Mouse (Mus musculus) midbrain, embryonic 14.5 days (tissue): ENCODE data around the gene Pcnx3. TPM values are rescaled to one million over a fixed set of nuclear protein-coding genes. Genes with fewer than 3 reads are reported as not detected.
A peak's percentile ranks its signal among the peaks of the same experiment; 100 is the strongest.

Experiments
- ATAC-seq: fragments of 200-750 bp; cut with Nextera tagmentation; 2 replicates; pipeline ENCODE4 v1.8.0; 2017; ENCODE audit warnings: moderate number of reproducible peaks, moderate library complexity; ENCODE audit not compliant: low FRiP score, low TSS enrichment
- DNase-seq: peaks from one replicate; pipeline ENCODE4 v3.0.0-alpha.2; 2015
- H3K27ac ChIP-seq: fragments of 300-500 bp; sonication (generic); replicated peaks from 2 replicates; pipeline ENCODE4 v1.5.1; 2014; ENCODE audit warnings: mild to moderate bottlenecking, low read depth, low read length, moderate library complexity
- H3K27me3 ChIP-seq: fragments of 300-500 bp; sonication (generic); 2 replicates; pipeline ENCODE4 v1.6.1; 2014; ENCODE audit warnings: low read length, control low read depth, mixed read lengths; ENCODE audit not compliant: control insufficient read depth, insufficient read depth
- H3K36me3 ChIP-seq: fragments of 300-500 bp; sonication (generic); 2 replicates; pipeline ENCODE4 v1.6.1; 2014; ENCODE audit warnings: low read length, control low read depth; ENCODE audit not compliant: control insufficient read depth, insufficient read depth
- H3K4me1 ChIP-seq: fragments of 300-500 bp; sonication (generic); 2 replicates; pipeline ENCODE4 v1.6.1; 2014; ENCODE audit warnings: mild to moderate bottlenecking, antibody characterized with exemption, low read length, control low read depth; ENCODE audit not compliant: control insufficient read depth, insufficient read depth
- H3K4me2 ChIP-seq: fragments of 300-500 bp; sonication (generic); 2 replicates; pipeline ENCODE4 v1.6.1; 2014; ENCODE audit warnings: mild to moderate bottlenecking, low read length, moderate library complexity
- H3K4me3 ChIP-seq: fragments of 300-500 bp; sonication (generic); replicated peaks from 2 replicates; pipeline ENCODE4 v1.5.1; 2014; ENCODE audit warnings: low read depth, low read length
- H3K9ac ChIP-seq: fragments of 300-500 bp; sonication (generic); replicated peaks from 2 replicates; pipeline ENCODE4 v1.6.1; 2014; ENCODE audit warnings: mild to moderate bottlenecking, low read length, moderate library complexity
- H3K9me3 ChIP-seq: fragments of 300-500 bp; sonication (generic); 2 replicates; pipeline ENCODE4 v1.6.1; 2016; ENCODE audit warnings: low read length, control low read depth, mixed read lengths; ENCODE audit not compliant: control insufficient read depth
- WGBS: fragments of 180-500 bp; shearing (Covaris S2); extraction: QIAGEN DNeasy Blood & Tissue Kit; methylation state at CpG from one replicate; pipeline ENCODE4 v1.1.7; 2014; 5-methylcytosine and 5-hydroxymethylcytosine counted together
- polyA plus RNA-seq: library from polyadenylated mRNA; unstranded; fragments of >200 nt; fragmentation: Nextera tagmentation; extraction: Ambion mirVana; gene quantifications from 2 replicates; pipeline ENCODE4 v1.2.1, GENCODE M21; 2014

Gene Pcnx3
- polyA plus RNA-seq, 1 experiment from 2014 or later: 33.6 TPM

- Histone ChIP-seq H3K4me3 (peak overlapping the region; percentile 99), H3K36me3 (peaks cover 36% of the 10 kb centered on the region), H3K27ac (no peak overlapping the region), H3K9ac (peak overlapping the region; percentile 47), H3K27me3 (no peaks in the 10 kb centered on the region), H3K4me2 (peak overlapping the region; percentile 100), H3K4me1 (peaks cover 51% of the 10 kb centered on the region), H3K9me3 (no peaks in the 10 kb centered on the region)
- 88% methylated on average over 15 of the region's 15 CpGs for WGBS
- DNase-seq (no peak), ATAC-seq (no peak)
Measured at GRCm38 (mm10) chr19:5726961-5727578, 38.4 kb upstream of the Pcnx3 start.

GRCm38 (mm10) chr19:5725767-5726515 lies 37.2 kb upstream of the Pcnx3 start, which contains the start of gene Ehbp1l1:
Gene Ehbp1l1, minus strand, starts transcription at chr19:5726317.
- peaks cover 46% of the 10 kb centered on the region for H3K36me3 ChIP-seq
- no peaks in the 10 kb centered on the region for H3K9me3 ChIP-seq
- no peaks in the 10 kb centered on the region for H3K27me3 ChIP-seq
- H3K4me1 ChIP-seq: peaks cover 48% of the 10 kb centered on the region
- no peak within 1 kb of the TSS for H3K27ac ChIP-seq
- H3K9ac ChIP-seq: peak within 1 kb of the TSS; percentile 54
- WGBS: 13% methylated on average over 49 of the region's 49 CpGs
- DNase-seq: peak; percentile 47
- ATAC-seq: no peak
- H3K4me2 ChIP-seq: peak within 1 kb of the TSS; percentile 100
- H3K4me3 ChIP-seq: peak within 1 kb of the TSS; percentile 99

GRCm38 (mm10) chr19:5725029-5725707 lies 36.5 kb upstream of the Pcnx3 start:
- Histone ChIP-seq H3K27me3 (no peaks in the 10 kb centered on the region), H3K36me3 (peaks cover 54% of the 10 kb centered on the region), H3K4me3 (peak overlapping the region; percentile 99), H3K4me2 (peak overlapping the region; percentile 100), H3K27ac (no peak overlapping the region; the same call in 1 of the 2 replicates), H3K9me3 (no peaks in the 10 kb centered on the region), H3K9ac (no peak overlapping the region; the same call in 1 of the 2 replicates), H3K4me1 (peaks cover 40% of the 10 kb centered on the region)
- DNase-seq (no peak), ATAC-seq (no peak)
- 83% methylated on average over 12 of the region's 12 CpGs for WGBS

GRCm38 (mm10) chr19:5724549-5724941 lies 35.8 kb upstream of the Pcnx3 start:
- no peaks in the 10 kb centered on the region for H3K9me3 ChIP-seq
- H3K4me3 ChIP-seq: no peak overlapping the region; the same call in 1 of the 2 replicates
- peaks cover 34% of the 10 kb centered on the region for H3K4me1 ChIP-seq
- peaks cover 60% of the 10 kb centered on the region for H3K36me3 ChIP-seq
- H3K27ac ChIP-seq: no peak overlapping the region
- no peaks in the 10 kb centered on the region for H3K27me3 ChIP-seq
- WGBS: 85% methylated on average over 7 of the region's 7 CpGs
- H3K9ac ChIP-seq: no peak overlapping the region
- ATAC-seq (no peak), DNase-seq (no peak)
- peak overlapping the region; percentile 100 for H3K4me2 ChIP-seq

- Histone ChIP-seq H3K4me1 (peaks cover 34% of the 10 kb centered on the region), H3K36me3 (peaks cover 65% of the 10 kb centered on the region), H3K4me2 (no peak overlapping the region), H3K9ac (no peak overlapping the region), H3K9me3 (no peaks in the 10 kb centered on the region), H3K27ac (no peak overlapping the region), H3K27me3 (no peaks in the 10 kb centered on the region), H3K4me3 (no peak overlapping the region)
- DNase-seq (no peak), ATAC-seq (no peak)
- 72% methylated on average over 4 of the region's 4 CpGs for WGBS
Measured at GRCm38 (mm10) chr19:5723934-5724548, 35.3 kb upstream of the Pcnx3 start.

- Histone ChIP-seq H3K4me2 (no peak overlapping the region), H3K9ac (no peak overlapping the region), H3K9me3 (no peaks in the 10 kb centered on the region), H3K4me1 (peaks cover 27% of the 10 kb centered on the region), H3K4me3 (no peak overlapping the region), H3K27ac (no peak overlapping the region), H3K36me3 (peaks cover 76% of the 10 kb centered on the region), H3K27me3 (no peaks in the 10 kb centered on the region)
- DNase-seq: no peak
- 93% methylated on average over 7 of the region's 7 CpGs for WGBS
- no peak for ATAC-seq
Measured at GRCm38 (mm10) chr19:5722848-5723425, 34.2 kb upstream of the Pcnx3 start.

- Histone ChIP-seq H3K27me3 (no peaks in the 10 kb centered on the region), H3K4me2 (no peak overlapping the region), H3K36me3 (peaks cover 76% of the 10 kb centered on the region), H3K9me3 (no peaks in the 10 kb centered on the region), H3K4me3 (no peak overlapping the region), H3K9ac (no peak overlapping the region), H3K4me1 (peaks cover 23% of the 10 kb centered on the region), H3K27ac (no peak overlapping the region)
- ATAC-seq (no peak), DNase-seq (no peak)
- 95% methylated on average over 6 of the region's 6 CpGs for WGBS
Measured at GRCm38 (mm10) chr19:5721233-5721632, 32.5 kb upstream of the Pcnx3 start.

GRCm38 (mm10) chr19:5716955-5717354 lies 28.2 kb upstream of the Pcnx3 start:
- no peaks in the 10 kb centered on the region for H3K27me3 ChIP-seq
- H3K9ac ChIP-seq: no peak overlapping the region; the same call in 1 of the 2 replicates
- no peaks in the 10 kb centered on the region for H3K9me3 ChIP-seq
- H3K4me2 ChIP-seq: no peak overlapping the region; the same call in 1 of the 2 replicates
- 42% methylated on average over 10 of the region's 10 CpGs for WGBS
- H3K36me3 ChIP-seq: peaks cover 72% of the 10 kb centered on the region
- H3K4me1 ChIP-seq: peaks cover 15% of the 10 kb centered on the region
- H3K27ac ChIP-seq: peak overlapping the region; percentile 45; the same call in 1 of the 2 replicates
- H3K4me3 ChIP-seq: no peak overlapping the region
- peak; percentile 14 for DNase-seq
- ATAC-seq: no peak
